Mouse (Mus musculus) c-Kit-positive CD71-positive TER-119-negative erythroid progenitor cells, embryonic 14.5 days (primary cell): ENCODE results near the gene Aco2.

ENCODE experiments used
- DNase-seq: peaks from one replicate; pipeline ENCODE4 v3.0.0-alpha.2; 2013; ENCODE audit warnings: low read depth

Gene Aco2

DNA sequence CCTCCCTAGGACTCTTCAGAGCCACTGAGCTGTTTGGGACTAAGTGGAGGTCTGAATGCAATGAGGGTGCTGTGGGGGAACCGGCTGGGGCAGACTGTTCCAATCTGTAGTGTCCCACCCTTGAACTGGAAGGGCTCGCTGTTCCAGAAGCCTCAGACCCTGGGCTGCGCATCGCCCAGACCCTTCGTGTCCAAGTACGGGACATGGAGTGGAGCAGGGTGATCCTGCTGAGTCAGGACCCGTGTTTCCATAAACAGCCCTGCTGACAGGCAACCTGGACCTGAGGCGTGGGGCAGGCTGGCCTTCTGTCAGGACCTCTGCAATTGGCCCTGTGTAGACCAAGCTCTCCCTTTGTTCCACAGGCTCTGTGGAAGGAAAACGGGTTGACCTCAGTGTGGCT lies 25.4 kb upstream of the Aco2 start:
- DNase-seq, result no peak

GRCm38 (mm10) chr15:81847161-81847560 lies 24.9 kb upstream of the Aco2 start:
- no peak for DNase-seq

- no peak for DNase-seq
These were observed 24.2 kb upstream of the Aco2 start for GRCm38 (mm10) chr15:81847861-81848260.

GRCm38 (mm10) chr15:81848301-81848700 lies 23.8 kb upstream of the Aco2 start:
- peak; percentile 77 for DNase-seq

- DNase-seq, result no peak
These were observed 23.0 kb upstream of the Aco2 start for GRCm38 (mm10) chr15:81849104-81849503.

DNA sequence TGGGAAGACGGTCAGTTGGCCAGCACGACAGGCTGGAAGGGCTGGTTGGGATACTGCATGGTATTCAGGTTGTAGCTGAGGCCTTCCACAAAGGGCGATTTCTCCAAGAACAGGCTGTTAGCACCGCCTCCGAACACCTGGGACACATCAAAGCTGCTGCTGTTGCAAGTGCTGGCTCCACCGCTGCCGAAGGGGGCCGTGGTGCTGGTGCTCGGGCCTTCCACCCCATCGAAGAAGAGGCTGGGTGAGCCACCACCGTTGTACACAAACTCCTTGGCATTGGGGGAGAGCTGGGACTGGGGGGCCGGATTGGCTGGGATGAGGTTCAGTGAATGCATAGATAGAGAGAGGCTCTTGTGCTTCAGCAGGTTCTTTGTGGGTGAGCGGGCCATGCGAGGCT lies 21.4 kb upstream of the Aco2 start:
- DNase-seq, result no peak

DNA sequence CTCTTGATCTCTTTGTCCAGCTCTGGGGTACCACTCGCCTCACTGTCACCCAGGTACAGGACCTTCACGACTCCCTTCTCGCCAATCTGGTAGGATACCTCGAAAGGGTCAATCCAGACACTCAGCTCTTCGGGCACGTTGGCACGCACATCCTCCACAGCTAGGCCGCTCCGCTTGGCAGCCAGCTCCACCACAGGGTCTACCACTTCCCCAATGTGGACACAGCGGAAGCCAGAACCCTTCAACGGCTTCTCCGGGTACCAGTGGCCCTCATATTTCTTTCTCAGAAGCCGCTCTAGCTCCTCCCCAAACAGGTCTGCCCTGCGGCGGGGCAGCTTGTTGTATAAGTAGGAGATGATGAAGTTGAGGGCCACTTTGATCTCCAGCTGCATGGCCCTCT lies 20.7 kb upstream of the Aco2 start:
- DNase-seq, result no peak

GRCm38 (mm10) chr15:81852411-81853000 lies 19.6 kb upstream of the Aco2 start:
- DNase-seq, result no peak

DNA sequence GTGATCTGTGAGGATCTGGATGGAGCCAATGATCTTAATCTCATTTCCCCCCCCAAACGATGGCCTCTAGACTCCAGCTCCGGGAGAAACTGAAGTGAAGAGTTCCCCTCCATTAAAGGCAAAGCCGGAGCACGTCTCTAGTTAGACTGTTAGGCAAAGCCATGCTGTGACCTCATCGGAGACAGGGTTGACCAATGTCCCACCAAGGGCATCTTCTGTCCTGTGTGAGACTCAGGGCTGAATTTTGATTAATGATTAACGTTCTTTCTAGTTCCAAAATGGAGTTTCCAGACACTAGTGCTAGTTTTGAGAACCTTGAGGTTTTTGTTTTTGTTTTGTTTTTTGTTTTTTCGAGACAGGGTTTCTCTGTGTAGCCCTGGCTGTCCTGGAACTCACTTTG lies 19.0 kb upstream of the Aco2 start:
- no peak for DNase-seq

DNA sequence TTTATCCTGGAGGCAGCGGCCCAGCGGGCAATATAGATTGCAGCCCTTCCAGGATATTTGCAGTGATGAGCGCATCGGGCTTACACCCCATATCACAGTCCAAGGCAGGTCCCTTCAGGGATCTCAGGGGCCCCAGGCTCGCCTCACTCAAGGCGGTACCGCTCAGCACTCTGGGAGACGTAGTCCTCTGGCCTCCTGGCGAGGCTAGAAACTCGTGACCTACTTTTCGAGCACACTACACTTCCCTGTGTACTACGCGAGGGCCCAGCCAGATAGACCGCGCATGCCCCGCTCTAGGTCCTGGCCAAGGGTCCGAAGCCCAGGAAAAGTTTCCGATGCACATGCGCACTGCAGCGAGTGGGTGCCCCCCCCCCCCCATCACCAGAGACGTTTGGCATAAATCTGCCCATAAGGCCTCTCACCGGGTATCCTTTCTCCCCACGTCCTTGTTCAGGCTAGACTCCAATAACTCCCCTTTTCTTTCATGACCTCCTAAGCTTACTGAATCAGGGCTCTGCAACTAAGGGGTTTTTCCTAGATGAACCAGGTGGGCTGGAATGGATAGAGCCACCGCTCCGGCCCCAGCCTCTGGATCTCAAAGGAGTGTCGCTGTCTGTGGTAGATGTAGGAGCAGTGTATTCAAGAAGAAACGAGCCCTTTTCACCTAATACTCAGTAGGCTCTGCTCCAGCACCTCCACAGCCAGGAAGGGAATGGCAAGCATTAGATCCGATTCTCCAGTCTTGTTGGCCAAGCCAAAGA lies 15.9 kb upstream of the Aco2 start:
- DNase-seq, result peak; percentile 86

DNA sequence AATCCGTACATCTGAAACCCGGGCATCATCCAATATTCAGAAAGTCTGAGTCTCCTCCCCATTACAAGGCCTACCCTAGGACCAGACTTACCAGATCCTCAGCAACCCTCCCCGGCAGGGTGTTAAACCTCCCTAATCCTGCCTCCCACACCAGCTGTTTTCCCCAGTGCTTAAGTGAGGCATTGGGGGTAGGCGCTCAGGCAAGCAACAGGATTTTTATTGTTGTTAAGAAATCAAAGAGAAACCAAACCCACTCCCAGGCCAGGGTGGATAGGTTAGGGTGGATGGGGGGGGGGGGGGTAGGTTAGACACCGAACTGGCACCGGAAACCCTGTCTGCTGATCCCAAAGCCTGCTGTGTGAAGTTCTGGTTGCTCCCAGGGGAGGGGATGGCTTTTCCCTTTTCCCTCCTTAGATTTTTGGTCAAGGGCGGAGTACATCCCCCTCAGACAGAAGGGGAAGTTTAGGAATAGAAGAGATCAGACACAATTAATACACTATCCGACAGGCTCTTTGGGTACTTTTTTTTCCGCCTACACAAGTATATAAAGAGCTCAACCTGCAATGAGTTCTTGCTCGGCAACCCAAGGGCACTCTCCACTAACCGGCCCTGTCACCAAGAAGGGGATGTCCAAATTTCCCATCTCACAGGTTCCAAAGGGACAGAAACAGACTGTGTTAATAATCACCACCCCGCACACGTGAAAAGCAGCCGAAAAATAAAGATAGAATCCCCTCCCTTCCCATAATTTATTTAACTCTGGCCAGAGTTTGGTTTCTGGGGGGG lies 15.0 kb upstream of the Aco2 start:
- no peak for DNase-seq

GRCm38 (mm10) chr15:81857724-81858116 lies 14.4 kb upstream of the Aco2 start:
- no peak for DNase-seq

- DNase-seq, result peak; percentile 79
These were observed 14.0 kb upstream of the Aco2 start for GRCm38 (mm10) chr15:81858138-81858516.

DNA sequence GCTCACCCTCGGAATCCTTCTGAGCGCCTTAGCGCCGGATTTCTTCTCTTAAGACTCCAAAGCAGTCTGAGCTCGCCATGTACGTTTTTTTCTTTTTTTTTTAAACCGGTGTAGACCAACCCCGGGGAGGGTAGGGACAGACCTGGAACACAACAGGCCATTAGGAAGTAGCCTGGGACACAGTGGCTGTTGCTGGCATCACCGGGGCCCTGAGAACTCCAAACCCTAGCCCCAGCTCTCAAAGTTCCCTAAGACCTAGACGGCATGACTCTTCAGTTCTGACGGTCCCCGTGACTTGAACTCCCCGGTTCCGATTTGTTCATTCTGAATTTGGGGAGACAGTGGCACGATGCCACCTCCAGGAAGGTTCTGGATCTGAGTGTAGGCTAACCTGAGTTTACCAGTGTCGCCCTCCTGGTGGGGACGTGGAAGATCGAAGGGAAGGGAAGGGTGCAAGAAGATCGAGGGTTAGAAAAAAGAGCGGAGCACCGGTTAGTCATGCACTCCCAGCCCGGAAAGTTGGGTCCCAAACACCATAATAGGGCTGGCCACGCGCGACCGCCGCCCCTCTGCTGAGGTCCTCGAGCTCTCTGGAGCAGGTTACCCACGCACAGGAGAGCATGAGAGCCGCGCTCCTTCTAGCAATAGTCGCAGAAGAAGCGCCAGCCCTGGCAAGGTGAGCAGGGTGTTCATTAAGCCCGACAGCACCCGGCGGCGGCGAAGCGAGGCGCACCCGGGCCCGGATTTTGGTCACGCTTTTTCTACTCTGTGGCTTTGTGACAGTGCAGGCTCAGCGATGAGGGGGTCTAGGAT lies 13.4 kb upstream of the Aco2 start, which contains the start of gene Tob2:
Tob2 (minus strand) TSS at position 280 of the 813 bp plus-strand sequence.
- peak; percentile 44 for DNase-seq

DNA sequence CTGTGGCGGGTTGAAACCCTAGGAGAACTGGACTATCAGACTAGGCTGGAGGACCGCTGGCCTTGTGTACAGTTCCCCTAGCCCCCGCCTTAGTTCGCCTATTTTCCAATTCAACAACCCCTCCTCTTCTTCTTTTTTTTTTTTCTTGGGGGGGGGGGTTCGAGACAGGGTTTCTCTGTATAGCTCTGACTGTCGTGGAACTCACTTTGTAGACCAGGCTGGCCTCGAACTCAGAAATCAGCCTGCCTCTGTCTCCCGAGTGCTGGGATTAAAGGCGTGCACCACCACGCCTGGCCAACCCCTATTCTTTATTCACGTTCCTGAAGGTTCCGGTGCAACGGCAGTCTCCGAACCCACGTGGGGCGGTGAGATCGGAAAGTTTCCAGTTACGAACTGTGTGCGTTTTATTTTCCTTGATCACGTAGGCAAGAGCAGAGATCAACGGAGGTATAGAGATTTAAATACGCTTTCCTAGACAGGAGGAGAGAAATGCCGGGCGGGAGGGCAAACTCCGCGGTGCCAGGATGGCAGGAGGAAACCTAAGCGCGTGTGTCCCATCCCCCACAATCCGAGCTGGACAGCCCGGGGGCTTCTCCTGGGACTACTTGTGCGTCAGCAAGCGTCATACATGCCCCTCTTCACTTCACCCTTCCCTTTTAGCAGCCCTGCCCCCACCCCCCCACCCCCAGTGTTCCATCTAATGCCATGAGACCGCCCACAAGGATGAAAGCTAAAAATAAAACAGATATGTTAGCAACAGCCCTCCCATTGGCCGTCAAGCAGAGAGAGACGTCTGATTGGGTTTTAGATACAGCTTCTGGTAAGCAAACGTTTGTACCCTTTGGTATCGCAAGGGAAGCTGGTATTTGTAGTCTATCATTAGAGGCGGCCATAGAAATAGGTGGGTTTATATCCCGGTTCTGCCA lies 12.5 kb upstream of the Aco2 start:
- peak; percentile 50 for DNase-seq

DNA sequence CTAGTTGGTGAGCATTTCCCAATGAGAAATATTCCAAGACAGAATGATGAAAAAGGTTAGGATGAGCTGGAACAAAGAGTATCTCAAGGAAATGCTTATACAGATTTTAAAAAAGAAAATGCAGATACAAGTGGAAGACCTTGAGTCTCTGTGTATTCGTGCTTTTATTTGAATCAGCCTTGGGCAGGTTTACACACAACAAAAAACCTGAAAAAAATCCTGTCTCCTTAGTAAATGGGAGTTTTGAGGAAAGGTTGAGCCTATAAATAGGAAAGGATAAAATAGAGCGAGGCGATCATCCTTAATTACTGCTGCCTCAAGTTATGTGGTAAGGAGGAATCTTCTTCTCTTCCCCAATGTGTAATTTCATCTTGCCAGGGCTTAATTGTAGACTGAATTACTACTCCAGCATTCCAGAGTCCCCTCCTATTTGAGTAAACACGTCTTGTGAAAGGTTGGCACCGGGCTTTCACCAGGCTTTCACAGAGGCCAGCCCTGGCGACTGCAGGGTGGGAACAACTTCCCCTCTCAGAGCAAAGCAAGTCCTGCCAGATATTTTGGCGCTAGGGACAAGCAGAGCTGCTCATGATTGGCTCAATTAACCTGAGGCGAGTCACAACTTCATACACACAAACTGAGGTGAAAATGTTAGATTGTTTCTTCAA lies 11.5 kb upstream of the Aco2 start:
- no peak for DNase-seq

DNA sequence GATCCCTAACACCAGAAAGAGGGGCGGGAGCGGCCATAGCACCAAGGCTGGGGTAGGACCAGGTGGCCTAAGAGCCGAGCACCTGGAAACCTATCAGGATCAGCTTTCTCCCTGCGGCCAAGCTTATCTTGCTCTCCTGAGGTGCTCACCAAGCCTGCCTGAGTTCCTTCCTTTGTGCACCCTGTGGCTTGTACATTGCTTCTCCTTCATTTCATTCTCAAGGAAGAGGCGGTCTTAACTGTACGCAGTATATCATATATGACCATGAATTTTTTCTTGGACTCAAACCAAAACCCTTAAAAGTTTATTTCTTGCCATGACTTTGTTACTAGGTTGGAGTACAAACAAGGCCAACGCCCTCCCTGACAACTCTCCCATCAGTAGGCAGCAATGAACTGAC lies 7.9 kb upstream of the Aco2 start:
- no peak for DNase-seq

GRCm38 (mm10) chr15:81869985-81870384 lies 2.1 kb upstream of the Aco2 start:
- DNase-seq, result peak; percentile 65

GRCm38 (mm10) chr15:81871604-81872261 lies 376 bp upstream of the Aco2 start, which contains the start of gene Phf5a:
TSS of gene Phf5a (minus strand) at chr15:81871911.
- DNase-seq, result peak; percentile 94
